Mouse (Mus musculus) T-helper 17 cell (primary cell): ENCODE data around the gene Hamp2.
"Not testable (repeated sequence)": the region's sequence is repeated elsewhere in the genome, so short reads cannot be mapped to it uniquely, and the experiment has no call there.

Experiments used
- in situ Hi-C, 2 experiments: fragments of 300-600 bp; cut with MboI, MseI; formaldehyde crosslinking; loops; 1 replicate in 1 of 2; 2 replicates in 1 of 2; pipeline ENCODE4 v1.15.1; 2025; ENCODE audit warnings: high pct_unique_total_duplicates in 2 of 2

Hamp2 gene

DNA sequence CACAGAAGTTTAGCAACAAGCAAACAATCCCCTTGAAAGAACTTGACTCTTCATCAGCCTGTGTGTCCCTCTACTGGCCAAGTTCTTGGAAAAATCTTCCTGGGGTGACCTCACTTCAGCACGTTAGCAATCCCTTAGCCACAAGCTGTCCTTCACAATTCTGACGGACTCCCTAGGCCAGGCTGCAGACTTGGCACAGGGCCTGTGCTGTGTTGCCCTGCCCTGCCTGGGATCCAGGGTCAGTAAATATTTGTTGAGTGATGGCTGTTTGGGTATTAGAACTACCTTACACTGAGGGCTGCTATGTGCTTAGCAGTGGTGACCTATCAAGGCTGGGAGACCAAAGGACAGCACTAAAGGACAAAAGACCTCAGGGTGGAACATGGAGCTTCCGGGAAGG lies 29.6 kb upstream of the Hamp2 start:
- in situ Hi-C loops = no loop called here

DNA sequence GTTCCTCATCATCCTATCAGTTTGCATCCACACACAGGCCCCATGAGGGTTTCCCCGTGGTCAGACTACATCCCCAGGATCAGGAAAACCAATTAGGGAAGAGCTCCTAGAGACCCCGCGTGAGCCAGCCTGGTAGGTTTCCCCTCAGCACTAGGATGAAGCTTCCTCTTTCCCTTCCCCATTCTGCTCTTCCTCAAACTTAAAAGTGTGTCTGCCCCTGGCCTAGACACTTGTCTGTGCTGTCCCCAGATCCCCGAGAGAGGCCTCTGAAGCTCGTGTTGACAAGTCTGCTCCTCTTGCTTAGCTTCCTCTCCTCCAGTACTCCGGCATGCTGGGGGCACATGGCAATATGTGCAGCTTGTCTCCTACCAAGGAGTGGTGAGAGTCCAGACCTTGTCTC lies 29.0 kb upstream of the Hamp2 start:
- in situ Hi-C loops = no loop called here

DNA sequence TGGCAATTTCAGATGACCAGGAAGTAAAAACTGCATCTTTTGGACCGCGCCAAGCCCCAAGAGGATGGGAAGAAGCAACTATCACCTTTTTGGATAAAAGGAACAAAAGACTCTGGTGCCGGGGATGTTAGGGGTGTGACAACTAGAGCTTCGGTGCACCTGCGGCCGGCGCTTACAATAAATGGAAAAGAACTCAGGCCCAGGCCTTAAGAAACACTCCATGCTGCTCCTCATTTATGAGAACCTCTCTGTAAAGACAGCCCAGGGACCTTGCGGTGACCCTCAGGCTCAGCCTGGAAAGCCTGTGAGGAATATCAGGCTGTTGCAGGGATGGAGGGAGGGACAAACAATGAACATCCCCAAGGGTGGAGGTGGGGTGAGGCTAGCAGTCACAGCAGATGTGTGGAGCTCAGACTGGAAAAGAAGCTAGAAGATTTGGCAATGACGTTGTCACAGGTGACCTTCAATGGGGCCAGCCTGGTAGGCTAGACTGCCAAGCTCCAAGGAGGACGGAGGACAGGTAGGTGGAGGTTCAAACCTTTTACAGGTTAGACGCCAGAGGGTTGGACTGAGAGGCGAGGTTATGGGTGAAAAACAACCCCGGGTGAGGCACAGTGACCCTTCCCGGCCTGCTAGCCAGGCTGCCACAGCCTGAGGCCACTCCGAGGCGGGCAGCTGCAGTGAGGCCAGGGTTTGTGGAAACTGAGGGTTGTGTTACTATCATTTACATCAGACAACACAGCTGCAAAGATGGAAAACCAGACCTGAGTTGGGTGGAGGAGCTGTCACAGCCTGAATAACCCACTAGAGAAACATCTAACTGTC lies 28.2 kb upstream of the Hamp2 start:
- in situ Hi-C loops = no loop called here

DNA sequence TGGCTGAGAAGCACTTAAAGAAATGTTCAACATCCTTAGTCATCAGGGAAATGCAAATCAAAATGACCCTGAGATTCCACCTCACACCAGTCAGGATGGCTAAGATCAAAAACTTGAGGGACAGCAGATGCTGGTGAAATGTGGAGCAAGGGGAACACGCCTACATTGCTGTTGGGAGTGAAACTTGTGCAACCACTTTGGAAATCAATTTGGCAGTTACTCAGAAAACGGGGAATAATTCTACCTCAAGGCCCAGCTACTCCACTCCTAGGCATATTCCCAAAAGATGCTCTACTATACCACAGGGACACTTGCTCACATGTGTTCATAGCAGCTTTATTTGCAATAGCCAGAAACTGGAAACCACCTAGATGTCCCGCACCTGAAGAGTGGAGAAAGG lies 25.4 kb upstream of the Hamp2 start:
- in situ Hi-C loops = not testable (repeated sequence)

DNA sequence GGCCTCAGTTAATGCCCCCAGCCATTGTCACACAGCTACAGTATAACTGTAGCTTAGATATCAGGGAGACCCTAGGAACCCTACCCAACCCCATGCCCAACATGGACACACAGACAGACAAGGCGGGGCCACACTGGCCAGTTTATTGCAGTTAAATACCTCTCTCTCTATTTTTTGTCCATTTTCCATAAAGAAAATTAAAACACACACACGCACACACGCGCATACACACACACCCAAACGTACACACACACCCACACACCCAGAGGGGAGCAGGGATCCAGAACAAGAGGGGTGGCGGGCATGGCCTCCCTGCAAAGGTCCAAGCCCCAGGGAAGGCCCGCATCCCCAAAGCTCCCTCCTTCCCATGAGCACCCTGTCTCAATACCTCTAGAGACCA lies 21.4 kb upstream of the Hamp2 start:
- in situ Hi-C loops = no loop called here

DNA sequence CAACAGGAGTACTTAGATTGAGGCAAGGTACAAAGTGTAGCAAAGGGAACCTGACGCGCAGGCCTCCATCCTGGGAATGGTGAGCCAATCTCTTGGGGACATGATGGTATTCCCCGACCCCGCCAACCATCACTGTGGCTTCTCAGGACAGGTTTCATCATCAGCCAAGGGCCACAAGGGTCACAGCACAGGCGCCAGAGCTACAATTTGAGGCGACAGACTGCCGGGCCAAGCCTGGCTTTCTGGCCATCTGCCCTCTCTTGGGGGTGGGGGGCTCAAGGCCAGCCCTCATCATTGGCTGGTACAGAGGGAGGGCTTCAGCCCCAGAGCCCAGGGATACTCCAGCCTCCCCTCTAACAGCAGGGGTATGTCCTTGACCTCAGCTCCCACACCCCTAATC lies 21.0 kb upstream of the Hamp2 start:
- in situ Hi-C loops = not testable (repeated sequence)

DNA sequence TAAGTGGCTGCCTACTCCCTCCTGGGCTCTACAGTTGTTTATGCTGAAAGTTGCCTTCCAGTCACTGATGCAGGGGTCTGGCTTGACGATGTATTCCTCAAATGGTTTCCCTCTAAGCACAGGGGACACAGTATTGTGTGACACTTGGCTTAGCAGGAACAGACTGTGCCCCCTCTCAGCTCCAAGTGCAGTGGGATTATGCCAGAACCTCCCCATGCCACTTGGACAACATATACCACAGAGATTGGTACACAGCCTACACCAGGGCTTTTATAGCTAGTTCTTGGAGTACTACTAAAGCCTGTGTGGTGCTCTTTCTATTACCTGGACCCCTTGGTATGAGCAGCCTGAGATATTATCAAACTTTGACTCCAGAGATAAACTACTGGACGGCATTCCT lies 20.2 kb upstream of the Hamp2 start:
- in situ Hi-C loops = not testable (repeated sequence)

DNA sequence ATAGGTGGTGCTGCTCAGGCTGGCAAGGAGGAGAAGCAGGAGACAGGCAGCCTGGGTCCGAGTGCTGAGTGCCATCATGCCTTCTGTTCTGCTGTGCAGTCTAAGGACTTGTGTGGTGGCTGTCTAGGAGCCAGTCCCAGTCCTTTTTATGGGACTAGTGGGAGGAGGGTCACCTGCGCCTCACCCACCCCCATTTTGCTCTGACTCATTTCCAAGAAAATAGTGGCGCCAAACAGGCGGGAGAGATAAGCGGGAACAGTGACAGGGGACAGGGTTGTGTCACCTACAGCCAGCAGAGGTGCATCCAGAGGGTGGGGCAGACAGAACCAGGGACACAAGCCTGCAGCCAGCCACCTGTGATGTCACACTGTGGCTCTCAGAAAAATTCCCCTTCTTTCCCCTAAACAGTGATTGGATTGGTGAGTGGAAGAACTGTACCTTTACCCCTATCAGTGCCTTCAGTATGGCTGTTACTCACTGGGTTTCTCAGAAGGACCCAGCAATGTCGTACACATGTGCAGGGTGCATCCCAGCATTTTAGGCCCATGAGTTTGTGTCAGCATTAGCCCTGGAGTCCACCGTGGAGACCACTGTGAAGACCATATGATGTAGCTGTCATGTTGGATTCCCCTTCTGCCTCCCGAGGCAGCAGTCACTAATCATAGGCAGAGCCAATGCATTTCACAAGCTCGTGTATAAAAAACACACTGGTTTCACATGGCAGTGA lies 19.6 kb upstream of the Hamp2 start, which contains the start of gene Hamp:
Hamp (minus strand) TSS at position 124 of the 727 bp plus-strand sequence.
- in situ Hi-C loops = no loop called here

DNA sequence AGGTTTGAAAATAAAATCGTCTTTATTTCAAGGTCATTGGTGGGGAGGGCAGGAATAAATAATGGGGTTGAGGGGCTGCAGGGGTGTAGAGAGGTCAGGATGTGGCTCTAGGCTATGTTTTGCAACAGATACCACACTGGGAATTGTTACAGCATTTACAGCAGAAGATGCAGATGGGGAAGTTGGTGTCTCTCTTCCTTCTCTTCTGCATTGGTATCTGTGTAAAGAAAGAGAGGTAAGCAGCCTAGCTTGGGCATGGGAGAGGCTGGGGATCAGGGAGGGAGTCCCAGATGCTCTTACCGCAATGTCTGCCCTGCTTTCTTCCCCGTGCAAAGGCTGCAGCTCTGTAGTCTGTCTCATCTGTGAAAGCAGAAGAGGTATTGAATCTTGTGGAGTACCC lies 17.9 kb upstream of the Hamp2 start:
- in situ Hi-C loops = not testable (repeated sequence)

DNA sequence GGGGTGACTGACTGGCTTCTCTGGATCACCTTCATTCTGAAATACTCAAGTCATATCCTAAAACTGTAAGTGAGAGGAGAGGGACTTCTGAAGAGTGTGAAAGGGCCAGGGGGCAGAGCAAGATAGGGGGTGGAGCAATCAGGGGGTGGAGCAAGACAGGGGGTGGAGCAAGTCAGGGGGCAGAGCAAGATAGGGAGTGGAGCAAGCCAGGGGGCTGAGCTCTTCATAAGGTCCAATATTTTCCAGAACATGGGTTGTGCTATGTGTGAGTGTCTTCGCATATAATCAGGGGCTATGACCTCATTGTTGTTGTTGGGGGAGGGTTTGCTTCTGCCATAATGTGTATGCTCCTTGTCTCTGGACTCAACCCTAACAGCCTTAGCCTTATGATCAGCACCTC lies 15.6 kb upstream of the Hamp2 start:
- in situ Hi-C loops = not testable (repeated sequence)

DNA sequence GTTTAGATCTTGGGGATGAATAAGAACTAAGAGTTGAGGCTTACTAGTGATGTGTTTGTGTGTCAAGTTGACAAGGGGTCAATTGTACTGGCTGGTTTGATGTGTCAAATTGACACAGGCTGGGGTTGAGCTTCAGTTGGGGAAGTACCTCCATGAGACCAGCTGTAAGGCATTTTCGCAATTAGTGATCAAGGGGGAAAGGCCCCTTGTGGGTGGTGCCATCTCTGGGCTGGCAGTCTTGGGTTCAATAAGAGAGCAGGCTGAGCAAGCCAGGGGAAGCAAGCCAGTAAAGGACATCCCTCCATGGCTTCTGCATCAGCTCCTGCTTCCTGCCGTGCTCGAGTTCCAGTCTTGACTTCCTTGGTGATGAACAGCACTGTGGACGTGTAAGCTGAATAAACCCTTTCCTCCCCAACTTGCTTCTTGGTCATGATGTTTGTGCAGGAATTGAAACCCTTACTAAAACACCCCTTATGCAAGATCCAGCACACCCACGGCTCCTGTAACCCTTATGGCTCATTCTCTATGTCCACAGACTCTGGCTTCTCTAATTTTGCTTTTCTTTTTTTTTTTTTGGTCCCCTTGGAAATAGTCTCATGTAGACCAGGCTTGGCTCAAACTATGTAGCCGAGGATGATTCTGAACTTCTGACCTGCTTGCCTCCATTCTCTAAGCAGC lies 11.1 kb upstream of the Hamp2 start:
- in situ Hi-C loops = not testable (repeated sequence)

DNA sequence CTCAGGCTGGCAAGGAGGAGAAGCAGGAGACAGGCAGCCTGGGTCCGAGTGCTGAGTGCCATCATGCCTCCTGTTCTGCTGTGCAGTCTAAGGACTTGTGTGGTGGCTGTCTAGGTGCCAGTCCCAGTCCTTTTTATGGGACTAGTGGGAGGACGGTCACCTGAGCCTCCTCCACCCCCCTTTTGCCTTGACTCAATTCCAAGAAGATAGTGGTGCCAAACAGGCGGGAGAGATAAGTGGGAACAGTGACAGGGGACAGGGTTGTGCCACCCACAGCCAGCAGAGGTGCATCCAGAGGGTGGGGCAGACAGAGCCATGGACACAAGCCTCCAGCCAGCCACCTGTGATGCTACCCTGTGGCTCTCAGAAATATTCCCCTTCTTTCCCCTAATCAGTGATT lies 410 bp downstream of the Hamp2 start:
- in situ Hi-C loops = no loop called here

DNA sequence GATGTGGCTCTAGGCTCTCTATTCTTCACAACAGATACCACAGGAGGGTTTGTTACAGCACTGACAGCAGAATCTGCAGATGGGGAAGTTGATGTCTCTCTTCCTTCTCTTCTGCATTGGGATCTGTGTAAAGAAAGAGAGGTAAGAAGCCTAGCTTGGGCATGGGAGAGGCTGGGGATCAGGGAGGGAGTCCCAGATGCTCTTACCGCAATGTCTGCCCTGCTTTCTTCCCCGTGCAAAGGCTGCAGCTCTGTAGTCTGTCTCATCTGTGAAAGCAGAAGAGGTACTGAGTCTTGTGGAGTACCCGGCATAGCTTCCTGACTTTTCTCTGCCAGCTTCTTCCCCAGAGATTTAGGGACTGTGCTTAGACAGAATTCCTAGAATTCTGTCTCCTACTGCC lies 2.0 kb downstream of the Hamp2 start:
- in situ Hi-C loops = not testable (repeated sequence)

DNA sequence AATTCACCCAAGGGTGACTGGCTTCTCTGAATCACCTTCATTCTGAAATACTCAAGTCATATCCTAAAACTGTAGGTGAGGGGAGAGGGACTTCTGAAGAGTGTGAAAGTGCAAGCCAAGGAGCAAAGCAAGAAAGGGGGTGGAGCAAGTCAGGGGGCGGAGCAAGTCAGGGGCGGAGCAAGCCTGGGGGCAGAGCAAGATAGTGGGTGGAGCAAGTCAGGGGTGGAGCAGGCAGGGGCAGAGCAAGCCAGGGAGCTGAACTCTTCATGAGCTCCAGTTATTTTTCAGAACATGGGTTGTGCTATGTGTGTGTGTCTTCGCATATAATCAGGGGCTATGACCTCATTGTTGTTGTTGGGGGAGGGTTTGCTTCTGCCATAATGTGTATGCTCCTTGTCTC lies 4.3 kb downstream of the Hamp2 start:
- in situ Hi-C loops = no loop called here

DNA sequence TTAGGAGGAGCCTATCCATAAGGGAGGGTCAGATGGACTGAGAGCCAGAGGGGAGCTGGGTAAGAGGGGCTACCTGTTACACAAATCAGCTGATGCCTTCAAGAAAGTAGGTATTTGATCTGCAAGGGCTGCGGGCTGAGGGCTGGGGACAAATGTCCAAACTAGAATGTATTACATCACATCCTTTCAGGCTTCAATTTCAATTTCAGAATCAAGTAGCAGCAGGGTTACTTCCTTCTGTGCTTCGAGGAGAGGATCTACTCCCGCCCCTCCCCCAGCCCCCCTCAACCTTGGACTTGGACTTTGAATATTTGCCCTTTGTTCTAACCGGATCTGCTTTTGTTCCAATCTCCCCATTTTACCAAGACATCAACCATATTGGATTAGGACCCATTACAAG lies 7.3 kb downstream of the Hamp2 start:
- in situ Hi-C loops = no loop called here

DNA sequence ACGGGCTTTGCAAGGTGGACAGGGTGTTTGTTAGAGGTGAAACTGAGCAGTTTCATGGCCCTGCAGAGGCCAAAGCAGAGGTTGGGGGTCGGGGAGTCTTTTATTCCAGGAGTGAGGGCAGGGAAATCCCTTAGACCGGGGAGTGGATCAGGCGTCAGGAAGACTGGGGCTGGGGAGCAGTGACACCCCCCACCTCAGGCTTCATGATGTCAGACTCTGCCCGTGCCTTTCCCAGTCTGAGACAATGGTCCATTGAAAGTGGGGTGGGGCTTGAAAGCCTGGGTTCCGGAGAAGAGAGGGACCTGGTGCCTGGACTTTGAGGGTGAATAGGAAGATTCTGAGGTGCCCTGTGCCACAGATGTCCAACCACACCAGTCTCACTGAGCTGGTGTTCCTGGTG lies 7.8 kb downstream of the Hamp2 start:
- in situ Hi-C loops = no loop called here

DNA sequence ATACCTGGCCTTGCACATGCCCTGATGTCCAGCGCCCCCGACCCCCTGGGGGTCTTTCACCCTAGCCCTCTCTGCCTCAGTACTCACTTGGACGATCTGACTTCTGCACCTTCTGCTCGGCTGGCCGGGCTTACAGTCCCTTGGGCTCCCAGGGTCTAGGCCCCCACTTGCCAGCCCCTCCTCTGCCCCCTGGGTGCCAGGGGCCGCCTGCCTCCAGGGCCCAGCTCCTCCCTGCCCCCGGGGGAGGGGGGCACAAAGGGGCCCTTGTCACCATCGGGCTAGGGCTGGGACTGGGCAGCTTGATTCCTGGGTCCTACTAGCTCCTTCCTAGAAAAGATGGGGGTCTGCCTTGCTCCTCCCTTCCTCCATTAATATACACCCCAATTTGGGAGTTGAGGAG lies 9.7 kb downstream of the Hamp2 start, which contains the start of gene Mag:
Mag (minus strand) TSS at position 142 of the 400 bp plus-strand sequence.
- in situ Hi-C loops = no loop called here

DNA sequence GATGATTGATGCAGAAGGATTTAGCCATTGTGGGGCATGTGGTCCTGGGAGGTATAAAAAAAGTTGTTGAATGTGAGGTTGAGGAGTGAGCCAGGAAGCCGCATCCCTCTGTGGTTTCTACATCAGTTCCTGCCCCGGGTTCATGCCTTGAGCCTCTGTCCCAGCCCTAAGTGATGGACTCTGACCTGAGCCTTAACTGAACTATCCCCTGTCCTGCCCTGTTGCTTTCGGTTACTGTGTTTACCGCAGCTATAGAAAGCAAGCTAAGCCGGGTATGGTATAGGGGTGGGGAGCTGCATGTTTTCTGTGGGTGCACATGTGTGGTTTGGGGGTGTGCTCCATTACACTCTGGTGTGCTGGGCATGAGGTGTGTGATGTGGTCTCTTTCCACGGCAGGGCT lies 14.7 kb downstream of the Hamp2 start:
- in situ Hi-C loops = no loop called here

DNA sequence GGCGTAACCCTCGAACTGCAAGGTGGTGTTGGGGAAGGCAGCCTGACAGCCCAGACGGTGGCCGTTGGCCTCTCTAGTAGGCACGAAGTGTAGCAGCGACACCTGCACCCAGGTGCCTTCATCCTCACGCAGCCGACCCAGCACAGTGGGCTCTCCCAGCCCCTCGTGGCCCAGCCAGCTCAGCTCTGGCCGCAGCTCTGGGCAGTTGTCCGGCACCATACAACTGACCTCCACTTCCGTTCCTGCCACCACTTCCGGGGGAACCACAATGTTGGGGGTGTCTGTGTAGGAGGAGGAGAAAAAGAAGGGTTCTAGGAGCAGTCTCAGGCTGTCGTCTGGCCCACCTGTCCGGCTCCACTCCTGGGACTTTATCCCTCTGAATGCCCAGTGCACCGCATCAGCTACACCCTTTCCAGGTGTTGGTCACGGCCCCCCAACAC lies 15.5 kb downstream of the Hamp2 start:
- in situ Hi-C loops = no loop called here

DNA sequence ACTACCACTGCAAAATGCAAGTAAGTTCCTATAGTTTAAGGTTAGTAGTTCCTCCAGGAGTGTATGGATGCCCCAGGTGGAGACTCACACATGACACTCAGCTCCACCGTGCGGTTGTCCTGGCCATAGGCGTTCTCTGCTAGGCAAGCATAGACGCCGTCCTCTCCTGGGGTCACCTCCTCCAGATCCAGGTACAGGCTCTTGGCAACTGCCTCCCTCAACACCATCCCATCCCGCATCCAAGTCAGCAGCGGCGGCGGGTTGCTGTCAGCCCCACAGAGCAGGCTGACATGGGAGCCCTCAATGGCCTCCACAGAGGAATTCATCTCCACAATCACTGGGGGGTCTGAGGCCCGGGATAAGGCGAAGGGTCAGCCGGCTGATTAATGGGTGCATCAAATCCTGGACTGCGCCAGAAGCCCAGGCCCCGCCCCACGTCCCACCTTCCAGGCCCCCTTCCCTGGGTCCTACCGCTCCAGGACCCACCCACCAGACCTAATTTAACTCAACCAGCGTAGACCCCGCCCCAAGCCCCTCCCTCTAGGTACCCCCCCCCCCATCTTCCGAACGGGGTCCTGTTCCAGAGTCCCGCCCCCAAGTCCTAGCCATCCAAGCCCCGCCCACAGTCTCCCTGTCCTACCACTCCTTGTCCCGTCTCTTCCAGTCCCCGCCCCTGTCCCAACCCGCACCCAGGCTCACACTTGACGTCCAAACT lies 16.0 kb downstream of the Hamp2 start:
- in situ Hi-C loops = no loop called here

DNA sequence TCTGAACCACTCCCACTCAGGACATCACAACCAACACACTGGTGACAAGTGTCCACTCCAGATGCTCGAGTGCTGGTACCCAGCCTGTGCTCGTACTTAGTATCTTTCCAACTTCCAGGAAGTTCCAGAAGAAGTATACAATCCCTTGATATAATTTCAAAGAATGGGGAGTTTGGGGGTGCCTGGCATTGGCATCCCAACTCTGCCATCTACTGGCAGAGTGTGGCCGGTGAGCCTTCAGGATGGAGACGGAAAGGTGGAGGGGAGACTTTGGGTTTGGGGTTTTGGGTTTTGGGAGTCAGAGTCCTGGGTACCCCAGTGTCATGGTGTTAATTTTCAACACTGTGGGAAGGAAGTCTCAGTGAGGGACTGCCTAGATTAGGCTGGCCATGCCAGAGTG lies 20.4 kb downstream of the Hamp2 start:
- in situ Hi-C loops = loop anchor here in 1 of 2 experiments (5.0 kb wide), 1 partner anchor 63 kb away; no protein-coding TSS in a partner anchor

DNA sequence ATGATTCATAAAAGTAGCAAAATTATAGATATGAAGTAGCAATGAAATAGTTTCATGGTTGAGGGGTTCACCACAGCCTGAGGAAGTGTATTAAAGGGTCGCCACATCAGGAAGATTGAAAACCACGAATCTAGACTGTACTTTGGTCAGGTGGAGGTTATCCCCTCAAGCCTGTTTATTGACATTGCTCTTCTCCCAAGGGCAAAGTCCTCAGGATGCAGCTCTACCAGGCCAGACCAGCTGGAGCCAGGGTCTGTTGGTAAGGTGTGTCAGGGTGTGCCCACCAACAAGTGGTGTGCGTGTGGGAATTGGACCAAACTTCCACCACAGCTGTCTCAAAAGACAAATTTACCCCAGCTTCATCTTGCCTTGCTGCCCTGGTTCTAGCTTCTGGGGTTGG lies 29.3 kb downstream of the Hamp2 start:
- in situ Hi-C loops = no loop called here
